Mouse (Mus musculus) frontal cortex, adult (tissue): ENCODE data around the gene Ggnbp2.
A peak's percentile ranks its signal among the peaks of the same experiment; 100 is the strongest.

ENCODE experiments used
- ATAC-seq: cut with Nextera tagmentation; 2 replicates; pipeline ENCODE4 v1.9.2; 2017; ENCODE audit warnings: mild to moderate bottlenecking, moderate library complexity, mixed read lengths; ENCODE audit not compliant: low TSS enrichment

Gene Ggnbp2

GRCm38 (mm10) chr11:84825261-84825807, 45.3 kb downstream of the Ggnbp2 start:
- ATAC-seq, result no peak

DNA sequence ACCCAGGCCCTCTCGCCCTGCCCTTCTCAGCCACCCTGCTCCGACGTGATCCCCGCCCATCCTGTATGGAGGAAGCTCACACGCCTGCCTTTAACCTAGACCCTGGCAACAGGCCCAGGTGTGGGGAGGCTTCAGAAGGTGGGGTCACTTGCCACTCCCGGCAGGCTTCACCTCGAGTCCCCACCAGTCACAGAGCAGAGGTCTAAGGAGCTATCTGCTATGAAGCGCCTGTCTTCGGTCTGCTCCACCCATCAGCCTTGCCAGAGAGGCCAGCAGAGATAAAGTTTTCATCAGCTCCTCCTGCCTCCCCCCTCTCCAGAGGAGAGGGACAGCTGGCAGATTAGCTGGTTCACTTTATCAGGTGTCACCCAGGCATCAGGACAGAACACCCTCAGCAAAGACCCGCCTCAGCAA, 47.1 kb downstream of the Ggnbp2 start:
- no peak for ATAC-seq

DNA sequence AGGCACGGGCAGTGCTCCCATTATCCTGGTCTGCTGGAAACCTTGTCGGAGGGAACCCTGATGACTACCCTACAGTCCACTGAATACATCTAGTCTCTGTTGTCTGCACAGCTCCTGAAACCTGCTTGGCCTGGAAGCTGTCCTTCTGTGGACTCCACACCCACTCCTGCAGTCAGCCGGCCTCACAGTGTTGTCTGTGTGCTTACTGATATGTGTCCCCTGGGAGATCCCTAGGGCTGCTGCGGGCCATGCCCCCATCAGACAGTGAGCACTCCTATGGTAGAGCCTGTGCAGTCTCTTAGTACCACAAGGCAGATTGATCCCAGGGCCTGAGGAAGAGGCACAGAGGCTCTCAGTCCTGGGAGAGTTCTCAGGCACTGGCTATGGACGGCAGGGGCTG, 48.1 kb downstream of the Ggnbp2 start:
- ATAC-seq, result no peak

DNA sequence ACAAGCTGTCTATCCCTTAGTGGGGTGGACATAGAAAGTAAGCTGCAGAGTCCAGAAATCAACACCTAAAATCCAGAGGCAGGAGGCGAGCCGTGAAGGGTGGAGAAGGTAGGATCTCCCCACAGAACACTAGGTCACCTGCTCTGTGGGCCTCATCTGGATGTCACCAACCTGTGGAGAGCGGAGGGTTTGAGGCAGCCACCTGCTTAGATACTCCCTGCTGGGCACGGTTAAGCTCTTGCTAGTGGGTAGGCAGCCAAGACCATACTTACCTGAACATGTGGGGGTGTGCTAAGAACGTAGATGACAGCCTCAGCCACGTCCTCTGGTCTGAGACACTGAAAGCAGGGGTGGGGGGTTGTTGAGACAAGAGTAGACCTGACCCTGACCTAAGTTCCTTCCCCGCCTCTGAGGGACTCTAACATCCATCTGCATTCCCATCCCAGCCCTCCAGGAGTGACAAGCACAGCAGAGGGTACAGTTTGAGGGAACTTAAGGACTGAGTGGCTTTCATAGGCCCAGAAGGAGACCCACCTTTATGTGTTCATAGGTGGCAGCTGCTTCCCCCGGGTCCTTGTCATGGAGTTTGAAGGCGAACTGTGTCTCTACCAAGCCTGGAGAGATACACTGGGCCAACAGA, 49.4 kb downstream of the Ggnbp2 start:
- ATAC-seq, result no peak

GRCm38 (mm10) chr11:84818961-84819692, 51.5 kb downstream of the Ggnbp2 start, which contains the start of gene Mrm1:
TSS of gene Mrm1 (minus strand) at chr11:84819515.
- ATAC-seq, result peak; percentile 76

DNA sequence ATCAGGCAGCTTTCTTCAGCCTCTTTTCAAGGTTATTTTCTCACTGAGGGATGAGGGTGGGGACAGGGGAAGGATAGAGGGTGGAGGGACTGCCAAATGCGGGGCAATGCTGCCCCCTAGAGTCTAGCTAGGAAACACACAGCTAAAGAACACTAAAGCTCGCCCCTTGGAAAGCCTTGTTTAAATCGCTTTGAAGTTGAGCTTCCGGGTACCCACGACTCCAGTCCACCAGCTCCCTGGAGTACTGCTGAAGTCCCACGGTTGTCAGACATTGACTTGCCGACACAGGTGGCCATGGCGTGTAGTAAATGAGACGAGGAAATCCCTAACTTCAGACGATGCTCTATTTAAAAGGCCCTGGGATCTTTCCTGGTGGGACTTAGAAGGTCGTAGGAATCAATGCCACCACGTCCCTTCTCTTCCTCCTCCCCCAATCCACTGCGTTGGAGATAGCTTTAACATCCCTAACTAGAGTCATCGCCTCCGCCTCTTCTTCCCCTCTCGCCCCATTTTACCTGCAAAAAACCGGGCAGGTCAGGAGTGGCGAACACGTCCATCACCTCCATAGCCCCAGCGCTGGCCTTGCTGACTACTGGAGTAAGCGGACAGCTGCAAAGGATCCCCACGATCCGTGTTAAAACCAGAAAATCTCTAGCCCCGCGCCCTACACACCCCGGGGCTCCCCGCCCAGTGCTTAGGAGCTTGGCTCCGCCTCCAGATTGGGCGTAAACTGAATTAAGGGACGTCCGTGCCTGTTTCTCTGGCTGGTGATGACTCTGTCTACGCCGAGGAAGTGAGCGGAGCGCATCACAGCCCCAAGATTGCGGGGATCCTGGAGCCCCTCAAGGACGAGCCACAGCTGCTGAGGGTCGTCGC, 52.3 kb downstream of the Ggnbp2 start:
- peak; percentile 62 for ATAC-seq

- ATAC-seq, result no peak
Measured at GRCm38 (mm10) chr11:84817362-84817761, 53.3 kb downstream of the Ggnbp2 start.

DNA sequence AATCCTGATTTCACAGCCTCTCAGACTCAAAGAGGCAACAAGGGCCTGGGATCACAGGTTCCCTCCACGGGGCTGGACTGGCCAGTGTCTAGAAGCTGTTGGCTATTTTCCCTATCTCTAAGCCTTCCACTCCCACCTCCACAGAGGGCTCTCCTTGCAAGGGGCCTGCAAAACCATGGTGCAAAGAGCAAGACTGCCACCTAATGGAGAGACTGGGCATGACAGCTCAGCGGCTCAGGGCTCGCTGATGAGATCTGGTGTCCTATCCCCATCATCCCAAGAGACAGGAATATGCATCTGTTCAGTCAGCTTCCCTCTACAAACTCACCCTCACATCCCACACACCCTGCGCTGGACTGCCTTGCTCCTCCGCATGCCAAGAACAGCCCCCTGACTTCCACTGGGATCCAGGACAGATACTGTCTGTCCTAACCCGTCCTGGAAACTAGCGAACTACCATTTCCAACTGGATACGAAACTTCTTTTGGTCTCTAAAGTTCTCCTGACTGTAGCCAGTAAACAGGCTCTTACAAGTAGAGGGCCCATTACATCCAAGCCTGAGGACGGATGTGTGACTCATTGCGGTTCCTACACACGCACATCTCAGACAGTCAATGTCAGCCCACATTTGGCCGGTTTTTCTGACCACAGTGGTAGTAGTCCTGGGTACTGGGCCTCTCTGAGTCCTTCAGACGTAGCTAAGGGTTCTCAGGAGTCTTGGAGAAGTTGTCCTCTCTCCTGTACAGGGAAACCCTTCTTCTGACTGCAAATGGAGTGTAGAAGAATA, 56.7 kb downstream of the Ggnbp2 start:
- ATAC-seq, result peak; percentile 56

DNA sequence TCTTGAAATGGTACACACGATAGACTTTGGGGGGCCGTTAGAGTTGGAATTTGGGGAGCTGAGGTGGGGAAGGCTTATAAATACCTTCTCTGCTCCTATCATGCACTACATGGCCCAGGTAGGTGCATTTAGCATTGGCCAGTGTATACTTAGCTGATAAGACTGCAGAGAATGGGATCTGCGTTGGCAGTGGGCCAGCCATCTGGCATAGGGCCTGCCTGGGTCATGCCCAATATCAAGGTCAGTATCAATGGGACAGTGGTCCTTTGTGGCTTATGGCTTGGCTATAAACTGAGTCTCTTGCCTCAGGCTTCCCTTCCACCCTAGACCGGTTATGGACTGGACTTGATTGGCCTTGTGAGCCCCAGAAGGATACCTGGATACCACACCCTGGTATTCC, 66.2 kb downstream of the Ggnbp2 start:
- ATAC-seq, result no peak

DNA sequence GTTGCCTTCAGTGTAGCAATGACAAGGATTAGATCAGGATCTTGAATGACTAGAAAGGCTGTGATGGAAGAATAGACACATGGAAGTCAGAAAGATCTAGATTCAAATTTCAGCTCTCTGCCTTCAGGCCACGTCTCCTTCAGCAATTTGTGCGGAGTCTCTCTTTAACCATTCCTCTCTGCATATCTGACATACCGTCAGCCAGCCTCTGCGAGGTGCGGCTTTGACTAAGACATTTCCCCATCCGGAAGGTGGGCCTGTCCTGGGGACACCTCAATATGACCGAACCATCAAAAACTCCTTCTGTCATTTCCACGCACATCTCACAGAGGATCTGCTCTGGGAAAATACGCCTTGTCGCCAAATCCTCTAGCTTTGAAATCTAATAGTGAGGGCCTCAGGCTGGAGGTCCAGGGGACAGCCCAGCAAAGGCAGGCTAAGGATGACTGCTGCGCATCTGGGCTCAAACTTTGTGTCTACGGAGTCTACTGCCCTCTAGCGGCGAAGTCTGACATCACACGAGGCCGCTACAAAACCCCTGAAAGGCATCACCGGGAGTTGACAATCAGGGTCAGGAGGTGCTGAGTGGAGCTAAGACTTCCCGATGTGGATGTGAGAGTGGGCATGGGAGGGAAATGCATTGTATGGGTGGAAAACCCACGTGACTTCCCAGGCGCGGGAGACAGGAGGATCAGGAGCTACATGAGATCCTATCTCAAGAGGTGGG, 72.8 kb downstream of the Ggnbp2 start:
- ATAC-seq, result peak; percentile 70

GRCm38 (mm10) chr11:84797026-84797425, 73.6 kb downstream of the Ggnbp2 start:
- no peak for ATAC-seq

DNA sequence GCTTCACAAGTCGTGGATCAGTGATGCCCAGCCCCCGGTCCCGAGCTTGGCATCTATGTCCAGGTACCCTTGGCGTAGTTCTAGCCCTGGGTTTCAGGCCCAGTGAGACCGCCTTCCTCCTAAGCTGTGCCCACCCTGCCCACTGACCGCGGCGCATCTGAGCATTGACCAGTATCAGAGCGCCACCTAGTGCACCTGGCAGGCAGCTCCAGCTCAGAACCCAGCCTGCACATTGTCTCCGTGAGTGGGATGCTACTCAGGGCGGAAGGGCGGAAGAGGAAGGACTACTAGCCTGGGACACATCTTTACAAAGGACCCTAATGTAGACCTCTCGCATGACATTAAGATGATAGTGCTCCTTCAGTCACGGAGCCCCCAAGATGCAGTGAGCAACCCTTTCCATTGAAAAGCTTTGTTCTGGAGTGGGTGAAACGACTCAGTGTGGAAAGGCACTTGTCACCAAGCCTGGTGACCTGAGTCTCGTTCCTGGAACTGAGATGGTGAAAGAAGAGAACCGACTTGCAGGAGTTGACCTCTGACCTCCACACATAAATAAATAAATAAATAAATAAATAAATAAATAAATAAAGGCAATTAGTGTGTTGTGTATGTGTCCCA, 76.0 kb downstream of the Ggnbp2 start:
- ATAC-seq, result peak; percentile 94

DNA sequence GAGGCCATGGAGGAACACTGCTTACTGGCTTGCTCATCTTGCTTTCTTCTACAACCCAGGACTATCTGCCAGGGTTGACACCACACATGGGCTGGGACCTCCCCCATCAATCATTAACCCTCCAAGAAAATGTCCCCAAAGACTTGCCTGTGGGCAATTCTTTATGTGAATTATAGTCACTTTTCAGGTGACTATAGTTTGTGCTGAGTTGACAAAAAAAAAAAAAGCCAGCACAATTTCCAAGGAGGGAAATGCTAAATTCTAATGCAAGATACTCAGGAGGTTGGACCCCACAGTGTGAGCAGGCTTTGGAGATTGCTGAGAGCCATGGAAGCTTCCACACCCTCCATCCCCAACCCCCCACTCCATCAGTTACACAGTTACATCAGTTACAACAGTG, 77.1 kb downstream of the Ggnbp2 start:
- ATAC-seq, result no peak

DNA sequence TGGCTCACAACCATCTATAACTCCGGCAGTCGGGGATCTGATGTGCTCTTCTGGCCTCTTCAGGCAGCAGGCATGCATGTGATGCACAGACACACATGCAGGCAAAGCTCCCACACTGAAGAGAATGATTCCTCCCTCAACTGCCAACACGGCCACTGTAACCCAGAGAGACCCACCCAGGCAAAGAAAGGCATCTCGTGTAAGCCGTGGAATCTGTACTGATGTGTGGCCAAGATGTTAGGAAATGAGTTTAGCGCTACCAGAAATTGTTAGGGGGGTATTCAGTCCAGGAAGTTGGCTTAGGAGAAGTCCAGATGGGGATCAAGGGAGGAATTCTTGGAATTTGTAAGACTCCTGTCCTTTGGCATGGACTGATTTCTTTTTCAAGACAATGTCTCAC, 80.2 kb downstream of the Ggnbp2 start:
- ATAC-seq, result no peak
